Mouse (Mus musculus) frontal cortex, postnatal 10 days (tissue): ENCODE results near the gene Map4.

Experiments
- DNase-seq, 2 experiments: peaks; one replicate each; pipeline ENCODE4 v3.0.0; 2022; ENCODE audit warnings: low spot score in 2 of 2, mixed read lengths in 1 of 2

Gene Map4

GRCm38 (mm10) chr9:110001946-110002345 lies 70.7 kb downstream of the Map4 start:
- DNase-seq, result no peak

GRCm38 (mm10) chr9:110002413-110002812 lies 71.2 kb downstream of the Map4 start:
- DNase-seq, result no peak

- DNase-seq, result no peak
Observed at GRCm38 (mm10) chr9:110019224-110019623, 88.0 kb downstream of the Map4 start.

- no peak for DNase-seq
Observed at GRCm38 (mm10) chr9:110020405-110020804, 89.1 kb downstream of the Map4 start.

GRCm38 (mm10) chr9:110021463-110021862 lies 90.2 kb downstream of the Map4 start:
- DNase-seq, result no peak

GRCm38 (mm10) chr9:110022151-110022550 lies 90.9 kb downstream of the Map4 start:
- no peak for DNase-seq

- no peak for DNase-seq
Observed at GRCm38 (mm10) chr9:110035091-110035490, 103.8 kb downstream of the Map4 start.

- DNase-seq, result no peak
Observed at GRCm38 (mm10) chr9:110037895-110038294, 106.6 kb downstream of the Map4 start.

- DNase-seq, result no peak
Observed at GRCm38 (mm10) chr9:110038485-110038884, 107.2 kb downstream of the Map4 start.

GRCm38 (mm10) chr9:110044373-110044772 lies 113.1 kb downstream of the Map4 start:
- no peak for DNase-seq

- no peak for DNase-seq
Observed at GRCm38 (mm10) chr9:110045763-110046377, 114.6 kb downstream of the Map4 start.

- DNase-seq, result no peak
Observed at GRCm38 (mm10) chr9:110047260-110047659, 116.0 kb downstream of the Map4 start.

- DNase-seq, result no peak
Observed at GRCm38 (mm10) chr9:110047857-110048256, 116.6 kb downstream of the Map4 start.

- no peak for DNase-seq
Observed at GRCm38 (mm10) chr9:110051184-110051583, 119.9 kb downstream of the Map4 start.

- DNase-seq, result peak; percentile 78
Observed at GRCm38 (mm10) chr9:110051869-110052661, 120.8 kb downstream of the Map4 start.

- peak in 1 of 2 experiments; percentile 37 for DNase-seq
Observed at GRCm38 (mm10) chr9:110052951-110053304, 121.7 kb downstream of the Map4 start.

- DNase-seq, result peak; percentile 53 to 72
Observed at GRCm38 (mm10) chr9:110053305-110054079, 122.2 kb downstream of the Map4 start.

- DNase-seq, result no peak
Observed at GRCm38 (mm10) chr9:110054080-110054421, 122.8 kb downstream of the Map4 start.

GRCm38 (mm10) chr9:110054781-110055180 lies 123.5 kb downstream of the Map4 start:
- DNase-seq, result no peak

- DNase-seq, result no peak
Observed at GRCm38 (mm10) chr9:110057200-110057599, 125.9 kb downstream of the Map4 start.

- DNase-seq, result no peak
Observed at GRCm38 (mm10) chr9:110060761-110061160, 129.5 kb downstream of the Map4 start.

GRCm38 (mm10) chr9:110062405-110062804 lies 131.1 kb downstream of the Map4 start:
- no peak for DNase-seq

- no peak for DNase-seq
Observed at GRCm38 (mm10) chr9:110062861-110063260, 131.6 kb downstream of the Map4 start.
